Mouse (Mus musculus): ENCODE data around the gene Xrcc1. TPM values are rescaled to one million over a fixed set of nuclear protein-coding genes. Genes with fewer than 3 reads are reported as not detected.

The Xrcc1 gene
- total and polyA plus RNA-seq, 2 experiments = 4.8 to 17.1 TPM

- Histone ChIP-seq H3K79me2 (ENCODE audit: control insufficient read depth, insufficient read depth, low read length) (no peaks in the 10 kb centered on the region), H3K4me1 (ENCODE audit: control insufficient read depth, insufficient read depth, low read length) (peaks cover 13% of the 10 kb centered on the region), H3K27ac (replicated peaks; ENCODE audit: insufficient read depth, low read depth, low read length) (no peak overlapping the region), H3K9ac (ENCODE audit: low read depth, low read length) (no peak overlapping the region), H3K36me3 (ENCODE audit: control insufficient read depth, insufficient read depth, low read length) (no peaks in the 10 kb centered on the region; the same call in 1 of the 2 replicates), H3K27me3 (ENCODE audit: control insufficient read depth, insufficient read depth, low read length) (no peaks in the 10 kb centered on the region), H3K4me3 (ENCODE audit: insufficient read depth, low read depth, low read length) (no peak overlapping the region)
- 86% methylated on average over 4 of the region's 4 CpGs for WGBS
- no peak for DNase-seq (ENCODE audit: extremely low read depth, low read depth, low spot score)
- TF ChIP-seq CTCF (IDR thresholded peaks at IDR 0.05; ENCODE audit: low read depth, low read length) = no peak
- no peak for TF ChIP-seq POLR2A (IDR thresholded peaks at IDR 0.05; ENCODE audit: extremely low read depth, insufficient read depth, low read length)
Observed at GRCm38 (mm10) chr7:24571071-24571470, 25.0 kb downstream of the Xrcc1 start.

DNA sequence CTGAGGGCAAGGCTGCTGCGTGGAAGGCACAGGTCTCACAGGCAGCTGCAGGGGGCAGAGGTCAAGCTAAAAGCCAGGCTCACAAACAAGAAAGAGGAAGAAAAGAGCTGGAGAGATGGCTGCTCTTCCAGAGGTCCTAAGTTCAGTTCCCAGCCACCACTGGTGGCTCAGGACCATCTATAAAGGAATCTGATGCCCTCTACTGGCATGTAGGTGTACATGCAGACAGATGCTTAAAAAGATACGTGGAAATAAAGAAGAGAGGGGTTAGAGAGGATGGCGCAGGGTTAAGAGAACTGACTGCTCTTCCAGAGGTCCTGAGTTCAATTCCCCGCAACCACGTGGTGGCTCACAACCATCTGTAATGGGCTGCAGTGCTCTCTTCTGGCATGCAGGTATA, 26.4 kb downstream of the Xrcc1 start:
- Histone ChIP-seq H3K4me3 (ENCODE audit: insufficient read depth, low read depth, low read length) (no peak overlapping the region), H3K36me3 (ENCODE audit: control insufficient read depth, insufficient read depth, low read length) (no peaks in the 10 kb centered on the region), H3K27ac (replicated peaks; ENCODE audit: insufficient read depth, low read depth, low read length) (no peak overlapping the region), H3K27me3 (ENCODE audit: control insufficient read depth, insufficient read depth, low read length) (no peaks in the 10 kb centered on the region), H3K79me2 (ENCODE audit: control insufficient read depth, insufficient read depth, low read length) (no peaks in the 10 kb centered on the region), H3K4me1 (ENCODE audit: control insufficient read depth, insufficient read depth, low read length) (peaks cover 13% of the 10 kb centered on the region), H3K9ac (ENCODE audit: low read depth, low read length) (no peak overlapping the region)
- WGBS = 51% methylated on average over 5 of the region's 5 CpGs
- TF ChIP-seq CTCF (IDR thresholded peaks at IDR 0.05; ENCODE audit: low read depth, low read length) = peak; percentile 16; the same call in 1 of the 2 replicates
- no peak for TF ChIP-seq POLR2A (IDR thresholded peaks at IDR 0.05; ENCODE audit: extremely low read depth, insufficient read depth, low read length)
- peak; percentile 39 for DNase-seq (ENCODE audit: extremely low read depth, low read depth, low spot score)

- H3K36me3 ChIP-seq (ENCODE audit: control insufficient read depth, insufficient read depth, low read length) = no peaks in the 10 kb centered on the region
- no peak overlapping the region for H3K9ac ChIP-seq (ENCODE audit: low read depth, low read length)
- H3K27me3 ChIP-seq (ENCODE audit: control insufficient read depth, insufficient read depth, low read length) = no peaks in the 10 kb centered on the region
- DNase-seq (ENCODE audit: extremely low read depth, low read depth, low spot score) = peak; percentile 98
- no peak overlapping the region for H3K4me3 ChIP-seq (ENCODE audit: insufficient read depth, low read depth, low read length)
- peaks cover 13% of the 10 kb centered on the region for H3K4me1 ChIP-seq (ENCODE audit: control insufficient read depth, insufficient read depth, low read length)
- TF ChIP-seq CTCF (IDR thresholded peaks at IDR 0.05; ENCODE audit: low read depth, low read length) (no peak), POLR2A (IDR thresholded peaks at IDR 0.05; ENCODE audit: extremely low read depth, insufficient read depth, low read length) (no peak)
- H3K27ac ChIP-seq (replicated peaks; ENCODE audit: insufficient read depth, low read depth, low read length) = peak overlapping the region; percentile 53; the same call in 1 of the 2 replicates
- no peaks in the 10 kb centered on the region for H3K79me2 ChIP-seq (ENCODE audit: control insufficient read depth, insufficient read depth, low read length)
- WGBS = 11% methylated on average over 12 of the region's 12 CpGs
Observed at GRCm38 (mm10) chr7:24574224-24574796, 28.2 kb downstream of the Xrcc1 start.

DNA sequence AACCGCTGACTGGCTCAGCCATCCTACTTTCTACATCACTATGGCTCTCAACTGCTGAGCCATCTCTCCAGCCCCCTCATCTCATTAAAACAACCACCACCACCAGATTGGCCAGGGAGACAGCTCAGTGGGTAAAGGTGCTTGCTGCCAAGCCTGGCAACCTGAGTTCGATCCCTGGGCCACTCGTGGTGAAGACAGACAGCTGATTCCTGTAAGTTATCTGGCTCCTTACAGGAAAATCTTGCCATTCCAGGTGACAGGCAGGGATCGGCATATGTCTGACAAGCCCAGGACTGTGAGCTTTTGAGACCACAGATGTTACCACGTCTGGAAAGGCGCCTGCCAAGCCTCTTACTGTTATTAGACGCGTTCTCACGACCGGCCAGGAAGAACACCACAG, 31.7 kb downstream of the Xrcc1 start:
- Histone ChIP-seq H3K27ac (replicated peaks; ENCODE audit: insufficient read depth, low read depth, low read length) (no peak overlapping the region), H3K4me1 (ENCODE audit: control insufficient read depth, insufficient read depth, low read length) (peaks cover 13% of the 10 kb centered on the region), H3K36me3 (ENCODE audit: control insufficient read depth, insufficient read depth, low read length) (no peaks in the 10 kb centered on the region), H3K9ac (ENCODE audit: low read depth, low read length) (no peak overlapping the region), H3K27me3 (ENCODE audit: control insufficient read depth, insufficient read depth, low read length) (no peaks in the 10 kb centered on the region), H3K4me3 (ENCODE audit: insufficient read depth, low read depth, low read length) (no peak overlapping the region), H3K79me2 (ENCODE audit: control insufficient read depth, insufficient read depth, low read length) (no peaks in the 10 kb centered on the region)
- WGBS = 97% methylated on average over 10 of the region's 10 CpGs
- no peak for DNase-seq (ENCODE audit: extremely low read depth, low read depth, low spot score)
- no peak for TF ChIP-seq POLR2A (IDR thresholded peaks at IDR 0.05; ENCODE audit: extremely low read depth, insufficient read depth, low read length)
- TF ChIP-seq CTCF (IDR thresholded peaks at IDR 0.05; ENCODE audit: low read depth, low read length) = no peak

DNA sequence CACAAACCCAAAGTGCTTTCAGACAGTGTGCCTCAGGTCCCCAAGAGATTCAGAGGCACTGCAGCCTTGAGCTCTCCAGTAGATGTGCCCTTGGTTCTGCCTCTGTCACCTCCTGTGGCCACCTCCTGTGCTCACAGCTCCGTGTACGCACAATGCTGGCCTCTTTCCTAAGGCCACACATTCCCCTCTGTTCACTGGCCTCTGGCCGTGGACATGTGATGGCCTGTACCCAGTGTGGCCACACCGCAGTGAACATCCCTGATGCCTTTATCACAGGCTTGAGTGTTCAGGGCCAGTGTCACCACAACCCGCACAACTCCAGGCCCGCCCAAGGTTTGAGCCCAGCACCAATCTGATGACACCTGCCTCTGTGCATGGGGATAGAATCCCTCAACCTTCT, 38.8 kb downstream of the Xrcc1 start:
- DNase-seq (ENCODE audit: extremely low read depth, low read depth, low spot score) = no peak
- Histone ChIP-seq H3K9ac (ENCODE audit: low read depth, low read length) (no peak overlapping the region), H3K4me3 (ENCODE audit: insufficient read depth, low read depth, low read length) (no peak overlapping the region), H3K79me2 (ENCODE audit: control insufficient read depth, insufficient read depth, low read length) (no peaks in the 10 kb centered on the region), H3K27me3 (ENCODE audit: control insufficient read depth, insufficient read depth, low read length) (peaks cover 3% of the 10 kb centered on the region; the same call in 1 of the 2 replicates), H3K27ac (replicated peaks; ENCODE audit: insufficient read depth, low read depth, low read length) (no peak overlapping the region), H3K36me3 (ENCODE audit: control insufficient read depth, insufficient read depth, low read length) (no peaks in the 10 kb centered on the region), H3K4me1 (ENCODE audit: control insufficient read depth, insufficient read depth, low read length) (no peaks in the 10 kb centered on the region; the same call in 1 of the 2 replicates)
- WGBS = 90% methylated on average over 6 of the region's 6 CpGs
- TF ChIP-seq POLR2A (IDR thresholded peaks at IDR 0.05; ENCODE audit: extremely low read depth, insufficient read depth, low read length) = no peak
- TF ChIP-seq CTCF (IDR thresholded peaks at IDR 0.05; ENCODE audit: low read depth, low read length) = no peak

DNA sequence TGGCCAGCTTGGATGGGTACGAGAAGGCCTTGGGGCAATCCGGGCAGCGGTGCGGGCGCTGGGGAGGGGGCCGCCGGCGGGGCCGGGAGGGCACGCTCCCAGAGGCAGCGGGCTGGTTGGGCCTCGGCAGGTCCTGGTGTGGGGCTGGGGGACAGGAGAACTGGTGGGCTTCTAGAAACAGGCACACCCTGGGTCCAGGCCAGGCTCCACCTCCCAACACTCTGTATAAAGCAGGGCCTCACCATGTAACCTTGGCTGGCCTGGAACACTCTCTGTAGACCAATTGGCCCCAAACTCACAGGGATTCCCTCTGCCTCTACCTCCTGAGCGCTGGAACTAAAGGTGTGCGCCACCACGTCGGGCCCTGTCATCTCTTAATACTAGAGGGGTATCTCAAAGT, 39.9 kb downstream of the Xrcc1 start:
- no peak for DNase-seq (ENCODE audit: extremely low read depth, low read depth, low spot score)
- H3K79me2 ChIP-seq (ENCODE audit: control insufficient read depth, insufficient read depth, low read length) = no peaks in the 10 kb centered on the region
- no peaks in the 10 kb centered on the region for H3K36me3 ChIP-seq (ENCODE audit: control insufficient read depth, insufficient read depth, low read length)
- H3K9ac ChIP-seq (ENCODE audit: low read depth, low read length) = no peak overlapping the region
- no peak overlapping the region for H3K27ac ChIP-seq (replicated peaks; ENCODE audit: insufficient read depth, low read depth, low read length)
- no peak for TF ChIP-seq POLR2A (IDR thresholded peaks at IDR 0.05; ENCODE audit: extremely low read depth, insufficient read depth, low read length)
- no peak for TF ChIP-seq CTCF (IDR thresholded peaks at IDR 0.05; ENCODE audit: low read depth, low read length)
- 54% methylated on average over 16 of the region's 16 CpGs for WGBS
- no peak overlapping the region for H3K4me3 ChIP-seq (ENCODE audit: insufficient read depth, low read depth, low read length)
- H3K4me1 ChIP-seq (ENCODE audit: control insufficient read depth, insufficient read depth, low read length) = no peaks in the 10 kb centered on the region; the same call in 1 of the 2 replicates
- peaks cover 3% of the 10 kb centered on the region; the same call in 1 of the 2 replicates for H3K27me3 ChIP-seq (ENCODE audit: control insufficient read depth, insufficient read depth, low read length)
